Mouse (Mus musculus) lung, adult 18-20 months (tissue): ENCODE results near the gene Plgrkt.

Experiments
- DNase-seq, 2 experiments: peaks; one replicate each; pipeline ENCODE4 v3.0.0; 2022; ENCODE audit warnings: mixed read lengths in 2 of 2

The Plgrkt gene

GRCm38 (mm10) chr19:29350991-29351390 lies 16.2 kb downstream of the Plgrkt start:
- DNase-seq, result no peak

GRCm38 (mm10) chr19:29345636-29346035 lies 21.6 kb downstream of the Plgrkt start:
- no peak for DNase-seq

DNA sequence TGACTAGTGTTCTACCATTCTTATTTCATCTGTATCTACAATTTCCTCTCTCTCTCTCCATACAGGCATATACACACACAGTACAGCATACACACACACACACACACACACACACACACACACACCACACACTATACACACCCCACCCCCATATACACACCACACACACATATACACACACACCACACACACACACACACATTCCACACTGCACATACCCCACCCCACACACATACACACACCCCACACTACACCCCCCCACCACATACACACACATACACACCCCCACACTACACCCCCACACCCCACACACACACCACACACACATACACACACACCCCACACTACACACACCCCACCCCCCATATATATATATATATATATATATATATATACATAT lies 22.3 kb downstream of the Plgrkt start:
- no peak for DNase-seq

GRCm38 (mm10) chr19:29342281-29342680 lies 24.9 kb downstream of the Plgrkt start:
- DNase-seq, result no peak

- DNase-seq, result no peak
Observed at GRCm38 (mm10) chr19:29341029-29341428, 26.2 kb downstream of the Plgrkt start.

GRCm38 (mm10) chr19:29336624-29337023 lies 30.6 kb downstream of the Plgrkt start:
- DNase-seq, result no peak

DNA sequence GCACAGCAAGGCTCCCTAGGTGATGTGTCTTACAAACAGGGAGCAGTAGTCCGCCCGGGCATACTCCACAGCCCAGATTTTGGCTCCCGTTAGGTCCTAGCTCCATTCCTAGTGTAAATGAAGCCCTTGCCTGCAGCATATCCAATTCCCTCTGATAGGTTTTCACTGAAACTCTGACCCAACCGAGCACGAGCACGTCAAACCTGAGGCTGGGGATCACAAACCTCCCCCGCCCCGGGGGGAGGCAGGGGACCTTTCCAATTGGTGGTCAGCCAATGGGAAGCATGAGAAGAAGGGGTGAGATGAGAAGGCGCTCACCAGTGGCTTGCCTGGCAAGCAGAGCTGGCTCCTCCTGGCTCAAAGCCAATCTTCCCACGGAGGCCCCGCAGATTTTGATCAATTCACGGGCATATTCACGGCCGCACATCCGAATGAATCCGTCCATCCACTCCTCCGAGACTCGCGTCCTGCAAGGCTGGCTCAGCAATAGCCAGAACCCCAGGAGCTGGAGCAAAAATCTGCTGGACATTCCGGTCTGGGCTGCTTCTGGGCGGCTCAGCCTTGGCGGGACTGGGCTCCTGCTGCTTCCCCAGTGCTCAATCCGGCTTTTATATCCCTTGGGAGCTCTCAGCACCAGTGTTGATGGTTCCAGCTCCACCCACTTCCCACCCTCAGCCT lies 33.0 kb downstream of the Plgrkt start, which contains the start of gene Rln1:
TSS of gene Rln1 (minus strand) at position 603 of the 678 bp plus-strand sequence.
- no peak for DNase-seq

DNA sequence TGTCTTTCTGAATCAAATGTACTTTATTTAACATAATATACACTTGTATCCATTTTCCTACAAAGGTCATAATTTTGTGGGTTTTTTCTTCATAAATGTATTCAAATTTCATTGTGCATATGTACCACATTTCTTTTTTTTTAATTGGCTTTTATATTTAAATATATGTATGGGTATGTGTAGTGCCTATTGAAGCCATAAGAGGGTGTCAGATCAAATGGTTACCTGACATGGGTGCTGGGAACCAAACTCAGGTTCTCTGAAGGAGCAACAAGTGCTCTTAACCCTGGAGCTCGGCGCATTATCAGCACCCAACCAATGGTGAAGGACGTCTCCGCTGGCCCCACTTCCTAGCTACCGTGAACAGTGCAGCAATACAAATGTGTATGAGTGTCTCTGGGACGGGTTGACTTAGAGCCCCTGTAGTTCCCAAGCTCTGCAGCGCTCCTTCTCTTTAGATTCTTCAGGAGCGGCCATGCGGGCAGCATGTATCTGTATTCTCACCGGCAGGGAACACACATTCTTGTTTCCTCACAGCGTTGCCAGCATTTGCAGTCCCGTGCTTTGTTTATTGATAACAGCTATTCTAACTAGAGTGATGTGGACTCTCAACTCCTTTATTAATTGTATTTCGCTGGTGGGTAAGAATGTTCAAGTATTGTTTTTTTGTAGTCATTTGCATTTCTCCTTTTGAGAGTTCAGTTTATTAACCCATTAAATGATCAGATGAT lies 40.2 kb downstream of the Plgrkt start:
- DNase-seq, result no peak

GRCm38 (mm10) chr19:29326396-29326795 lies 40.8 kb downstream of the Plgrkt start:
- DNase-seq, result no peak

- DNase-seq, result no peak
Observed at GRCm38 (mm10) chr19:29325852-29326180, 41.4 kb downstream of the Plgrkt start.

DNA sequence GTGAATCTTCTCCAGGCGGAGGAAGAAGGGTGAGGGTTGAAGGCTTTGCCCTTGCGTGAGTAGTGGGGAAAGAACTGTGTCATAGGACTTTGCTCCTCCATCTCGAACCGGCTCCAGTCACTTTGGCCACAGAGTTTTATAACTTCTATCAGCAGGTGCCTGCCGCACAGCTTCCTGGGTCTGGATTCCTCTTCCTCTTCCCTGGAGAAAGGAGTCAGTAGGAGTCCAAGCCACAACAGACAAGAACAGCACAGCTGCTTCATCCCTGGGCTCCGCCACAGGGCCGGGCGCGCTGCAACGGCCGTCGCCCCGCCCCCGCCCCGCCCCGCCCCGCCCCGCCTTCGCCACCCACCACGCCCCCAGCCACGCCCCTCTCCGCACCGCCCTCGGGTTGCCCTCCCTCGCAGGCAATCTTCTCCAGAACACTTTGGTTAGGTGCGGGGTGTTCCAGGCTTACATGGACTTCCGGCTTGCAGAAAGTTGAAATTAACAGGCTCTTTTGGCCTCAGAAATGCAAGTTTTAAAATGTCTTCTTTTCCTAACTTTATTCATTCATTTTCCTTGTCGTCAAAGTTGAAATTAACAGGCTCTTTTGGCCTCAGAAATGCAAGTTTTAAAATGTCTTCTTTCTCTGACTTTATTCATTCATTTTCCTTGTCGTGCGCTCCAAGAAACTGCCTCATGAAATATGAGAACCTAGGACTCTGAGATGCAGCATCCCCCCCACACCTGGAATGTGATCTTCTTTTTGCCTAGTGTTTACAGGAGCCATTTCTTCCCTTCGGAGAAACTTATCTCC lies 41.9 kb downstream of the Plgrkt start, which contains the start of gene Insl6:
TSS of gene Insl6 (minus strand) at position 304 of the 799 bp plus-strand sequence.
- peak; percentile 44 to 63 for DNase-seq

- no peak for DNase-seq
Observed at GRCm38 (mm10) chr19:29323416-29324049, 43.7 kb downstream of the Plgrkt start.

DNA sequence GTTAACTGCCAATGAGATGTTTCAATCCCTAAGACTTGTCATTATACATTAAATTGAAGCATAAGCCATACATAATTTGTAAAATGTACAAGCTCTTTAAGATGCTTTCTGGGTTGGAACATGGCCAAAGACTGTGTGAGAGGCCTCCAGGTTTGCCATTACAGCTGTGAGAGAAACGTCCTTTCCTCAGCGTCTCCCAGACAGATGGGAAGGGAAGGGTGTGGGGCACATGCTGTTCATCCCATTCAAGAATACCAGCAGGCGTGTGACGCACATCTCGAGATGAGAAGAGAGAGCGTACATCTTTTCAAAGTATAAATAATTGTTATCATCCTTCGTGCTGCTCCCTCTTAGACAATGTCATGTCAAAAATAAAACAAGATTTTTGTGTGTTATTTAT lies 54.5 kb downstream of the Plgrkt start:
- DNase-seq, result no peak

DNA sequence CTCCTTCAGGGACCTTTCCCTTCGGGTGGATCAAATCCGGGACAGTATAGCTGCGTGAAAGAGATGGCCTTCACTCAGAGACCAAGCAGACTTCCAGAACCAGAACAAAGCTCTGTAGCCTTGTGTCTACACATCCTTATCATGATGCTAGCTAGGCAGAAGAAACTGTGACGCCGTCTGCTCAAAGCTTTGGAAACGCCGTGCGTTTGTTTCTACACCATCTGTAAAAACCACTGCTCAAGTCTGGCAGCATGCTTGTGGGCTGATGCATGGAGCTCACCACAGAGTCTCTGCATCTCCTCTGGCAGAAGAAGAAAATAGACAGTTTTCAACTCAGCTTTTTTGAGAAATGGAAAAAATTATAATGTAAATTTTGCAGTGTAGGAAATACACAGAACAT lies 55.4 kb downstream of the Plgrkt start:
- no peak for DNase-seq

DNA sequence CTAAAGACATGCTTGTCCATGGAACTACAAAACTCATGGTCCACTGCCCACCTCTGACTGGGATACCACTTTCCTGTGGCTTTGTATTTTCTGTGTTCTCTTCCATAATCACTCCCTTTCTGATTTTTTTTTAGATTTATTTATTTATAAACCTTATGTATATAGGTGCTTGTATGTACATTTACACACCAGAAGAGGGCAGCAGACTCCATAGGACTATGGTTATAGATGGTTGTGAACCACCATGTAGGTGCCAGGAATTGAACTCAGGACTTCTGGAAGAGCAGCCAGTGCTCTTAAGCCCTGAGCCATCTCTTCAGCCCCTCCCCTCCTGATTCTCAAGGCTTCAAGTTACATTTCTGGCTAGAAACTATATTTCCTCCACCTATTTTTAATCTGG lies 58.4 kb downstream of the Plgrkt start:
- DNase-seq, result no peak

GRCm38 (mm10) chr19:29302119-29302518 lies 65.1 kb downstream of the Plgrkt start:
- DNase-seq, result no peak

- peak in 1 of 2 experiments; percentile 23 for DNase-seq
Observed at GRCm38 (mm10) chr19:29300919-29301318, 66.3 kb downstream of the Plgrkt start.
